Mouse (Mus musculus) retina, postnatal 7 days (tissue): ENCODE data around the gene Igsf10.
"Not testable (repeated sequence)": the region's sequence is repeated elsewhere in the genome, so short reads cannot be mapped to it uniquely, and the experiment has no call there.

Experiments
- DNase-seq: peaks from one replicate; pipeline ENCODE4 v3.0.0-alpha.2; 2012; ENCODE audit warnings: low read depth, low spot score

Gene Igsf10

GRCm38 (mm10) chr3:59344065-59344905, at the start of gene Igsf10:
Gene Igsf10, minus strand, starts transcription at chr3:59344394.
- DNase-seq: peak; percentile 34

- no peak for DNase-seq
Observed at GRCm38 (mm10) chr3:59385553-59385952, 41.4 kb upstream of the Igsf10 start.

GRCm38 (mm10) chr3:59385000-59385399, 40.8 kb upstream of the Igsf10 start:
- DNase-seq: no peak

- no peak for DNase-seq
Observed at GRCm38 (mm10) chr3:59384321-59384720, 40.1 kb upstream of the Igsf10 start.

GRCm38 (mm10) chr3:59378791-59379190, 34.6 kb upstream of the Igsf10 start:
- not testable (repeated sequence) for DNase-seq

- no peak for DNase-seq
Observed at GRCm38 (mm10) chr3:59361895-59362294, 17.7 kb upstream of the Igsf10 start.

GRCm38 (mm10) chr3:59360102-59360501, 15.9 kb upstream of the Igsf10 start:
- DNase-seq: no peak

GRCm38 (mm10) chr3:59354156-59354555, 10.0 kb upstream of the Igsf10 start:
- DNase-seq: no peak

- no peak for DNase-seq
Observed at GRCm38 (mm10) chr3:59351768-59352167, 7.6 kb upstream of the Igsf10 start.

GRCm38 (mm10) chr3:59343026-59343425, 1.2 kb downstream of the Igsf10 start:
- DNase-seq: no peak

- no peak for DNase-seq
Observed at GRCm38 (mm10) chr3:59341647-59342427, 2.4 kb downstream of the Igsf10 start.

GRCm38 (mm10) chr3:59328526-59328925, 15.7 kb downstream of the Igsf10 start:
- DNase-seq: no peak

- peak; percentile 38 for DNase-seq
Observed at GRCm38 (mm10) chr3:59321278-59321876, 22.8 kb downstream of the Igsf10 start.

- DNase-seq: no peak
Observed at GRCm38 (mm10) chr3:59316077-59316476, 28.1 kb downstream of the Igsf10 start.

GRCm38 (mm10) chr3:59312610-59313009, 31.6 kb downstream of the Igsf10 start:
- DNase-seq: no peak

GRCm38 (mm10) chr3:59305518-59305917, 38.7 kb downstream of the Igsf10 start:
- no peak for DNase-seq

- no peak for DNase-seq
Observed at GRCm38 (mm10) chr3:59304944-59305343, 39.2 kb downstream of the Igsf10 start.

- DNase-seq: no peak
Observed at GRCm38 (mm10) chr3:59297653-59298052, 46.5 kb downstream of the Igsf10 start.

GRCm38 (mm10) chr3:59296563-59297130, 47.5 kb downstream of the Igsf10 start:
- no peak for DNase-seq

- no peak for DNase-seq
Observed at GRCm38 (mm10) chr3:59295699-59296562, 48.3 kb downstream of the Igsf10 start.
